Mouse (Mus musculus): ENCODE data around the gene Tmem159.

Gene Tmem159

GRCm38 (mm10) chr7:120145191-120145590 is 43.0 kb downstream of the Tmem159 start, which contains the start of gene Zp2:
Gene Zp2, minus strand, starts transcription at chr7:120145291.
- no peak for DNase-seq

- DNase-seq: no peak
These were observed 48.1 kb downstream of the Tmem159 start for GRCm38 (mm10) chr7:120150257-120150656.

GRCm38 (mm10) chr7:120150898-120151297 is 48.7 kb downstream of the Tmem159 start:
- DNase-seq: no peak

- no peak for DNase-seq
These were observed 54.8 kb downstream of the Tmem159 start for GRCm38 (mm10) chr7:120156841-120157409.

GRCm38 (mm10) chr7:120157575-120158061 is 55.5 kb downstream of the Tmem159 start:
- no peak for DNase-seq

GRCm38 (mm10) chr7:120158121-120158613 is 56.0 kb downstream of the Tmem159 start:
- no peak for DNase-seq

GRCm38 (mm10) chr7:120163581-120164251 is 61.6 kb downstream of the Tmem159 start:
- no peak for DNase-seq

Data from thymus, adult 18-20 months (tissue).